Mouse (Mus musculus): ENCODE results near the gene Rasal1. TPM values are rescaled to one million over a fixed set of nuclear protein-coding genes. Genes with fewer than 3 reads are reported as not detected.

Rasal1 gene
- total RNA-seq, 1 experiment from 2014 or later: 19.6 TPM

DNA sequence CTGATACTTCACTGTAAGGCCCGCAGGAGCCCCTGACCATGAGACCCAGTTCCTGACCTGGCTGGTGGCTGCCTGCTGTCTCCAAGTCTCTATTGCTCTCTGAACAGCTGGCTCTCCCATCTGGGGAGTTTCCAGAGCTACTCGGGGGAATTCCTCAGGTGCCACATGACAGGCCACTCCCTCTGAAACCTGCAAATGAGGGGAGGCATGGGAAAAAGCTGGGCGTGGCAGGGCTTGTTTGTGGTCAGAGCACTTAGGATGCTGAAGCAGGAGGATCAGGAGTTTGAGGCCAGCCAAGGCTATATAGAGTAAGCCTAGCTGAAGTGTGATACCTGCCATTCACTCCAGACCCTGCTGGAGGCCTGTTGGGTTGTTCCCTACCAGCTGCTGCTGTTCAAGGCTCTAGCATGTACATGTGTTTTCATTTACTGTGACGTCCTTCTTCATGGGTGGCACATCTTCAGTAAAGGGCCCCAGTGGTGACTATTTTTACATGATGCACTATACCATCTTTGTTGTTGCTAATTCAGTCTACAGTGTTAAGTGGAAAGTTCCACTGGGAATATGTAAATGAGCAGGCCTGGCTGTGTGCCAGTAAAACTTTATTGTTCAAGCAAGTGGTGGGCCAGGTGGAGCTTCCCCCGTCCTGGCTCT is 26.3 kb upstream of the Rasal1 start:
- no peak for DNase-seq

DNA sequence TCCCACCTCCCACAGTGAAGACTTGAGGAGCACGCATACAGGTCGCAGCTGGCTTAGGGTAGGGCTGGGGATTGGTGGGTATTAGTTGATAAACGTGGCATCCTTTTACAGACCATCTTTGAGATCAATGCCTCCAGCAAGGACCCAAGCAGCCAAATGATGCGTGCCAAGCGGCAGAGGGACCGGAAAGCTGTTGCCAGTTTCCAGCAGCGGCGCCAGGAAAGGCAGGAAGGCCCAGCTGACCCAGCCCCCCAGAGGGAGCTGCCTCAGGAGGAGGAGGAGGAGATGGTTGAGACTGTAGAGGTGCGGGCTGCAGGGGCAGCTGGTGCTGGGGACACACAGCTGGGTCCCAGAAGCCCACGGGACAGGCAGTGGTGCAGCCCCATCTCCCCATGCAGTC is 24.2 kb upstream of the Rasal1 start:
- no peak for DNase-seq

DNA sequence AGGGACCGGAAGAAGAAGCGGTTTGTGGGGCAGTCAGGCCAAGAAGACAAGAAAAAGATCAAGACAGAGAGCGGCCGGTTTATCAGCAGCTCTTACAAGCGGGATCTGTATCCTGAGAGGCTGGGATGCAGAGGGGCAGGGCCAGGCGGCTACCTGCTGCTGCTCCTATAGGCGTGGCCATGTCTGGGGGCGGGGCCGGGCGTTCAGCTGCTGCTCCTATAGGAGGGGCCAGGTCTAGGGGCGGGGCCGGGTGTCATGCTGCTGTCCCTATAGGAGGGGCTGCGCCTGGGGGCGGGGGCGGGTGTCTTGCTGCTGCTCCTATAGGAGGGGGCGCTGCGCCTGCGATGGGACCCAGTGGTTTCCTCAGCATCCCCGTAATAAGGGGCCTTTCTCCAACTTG is 22.2 kb upstream of the Rasal1 start:
- DNase-seq: no peak

DNA sequence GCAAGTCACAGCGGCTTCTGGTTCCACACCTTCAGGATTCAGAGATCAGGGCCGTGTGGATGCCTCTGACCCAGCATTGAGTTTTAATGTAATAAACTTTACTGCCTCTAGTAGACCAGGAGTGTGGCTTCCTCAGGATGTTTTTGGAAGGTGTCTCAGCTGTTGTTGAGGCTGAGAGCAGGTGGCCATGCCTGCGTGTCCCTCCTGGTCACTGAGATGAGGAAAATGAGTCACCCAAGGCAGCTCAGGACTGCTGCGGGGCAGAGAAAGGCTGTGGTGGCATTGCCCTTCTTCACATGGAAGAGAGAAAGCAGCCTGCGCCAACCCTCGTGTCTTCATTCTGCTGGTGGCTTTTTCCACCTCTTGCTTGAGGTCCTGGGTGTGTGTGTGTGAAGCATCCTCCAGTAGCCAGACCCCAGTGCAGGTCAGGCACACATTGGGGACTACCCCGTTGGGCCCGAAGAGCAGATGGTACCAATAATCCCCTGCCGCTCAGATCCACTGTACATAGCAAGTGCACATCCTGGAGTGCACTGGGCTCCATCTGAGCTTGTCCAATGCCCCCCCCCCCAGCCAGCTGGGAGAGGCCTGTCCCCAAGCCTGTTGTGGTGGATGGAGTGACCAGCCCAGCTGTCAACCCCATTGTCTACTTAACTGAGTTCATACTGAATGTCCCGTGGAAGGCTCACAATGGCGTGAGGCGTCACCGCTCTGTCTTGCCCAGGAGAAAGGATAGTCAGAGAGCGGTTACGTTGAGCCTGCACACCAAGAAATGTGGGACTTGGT is 20.9 kb upstream of the Rasal1 start:
- DNase-seq: no peak

DNA sequence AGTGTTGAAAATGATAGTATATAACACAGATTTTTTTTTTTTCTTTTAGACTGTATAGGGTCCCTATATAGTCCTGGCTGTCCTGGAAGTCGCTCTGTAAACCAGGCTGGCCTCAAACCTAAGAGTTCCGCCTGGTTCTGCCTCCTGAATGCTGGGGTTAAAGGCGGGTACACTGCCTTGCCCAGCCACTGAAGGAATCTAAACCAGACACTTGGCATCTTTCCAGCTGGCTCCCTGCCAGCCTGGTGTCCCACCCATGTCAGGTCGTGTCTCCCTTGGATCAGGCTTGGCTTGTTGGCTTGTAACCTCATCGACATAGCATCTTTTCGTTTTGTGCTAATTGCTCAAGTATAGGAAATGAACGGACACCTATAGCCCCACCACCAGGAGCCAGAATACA is 20.0 kb upstream of the Rasal1 start:
- DNase-seq: no peak

DNA sequence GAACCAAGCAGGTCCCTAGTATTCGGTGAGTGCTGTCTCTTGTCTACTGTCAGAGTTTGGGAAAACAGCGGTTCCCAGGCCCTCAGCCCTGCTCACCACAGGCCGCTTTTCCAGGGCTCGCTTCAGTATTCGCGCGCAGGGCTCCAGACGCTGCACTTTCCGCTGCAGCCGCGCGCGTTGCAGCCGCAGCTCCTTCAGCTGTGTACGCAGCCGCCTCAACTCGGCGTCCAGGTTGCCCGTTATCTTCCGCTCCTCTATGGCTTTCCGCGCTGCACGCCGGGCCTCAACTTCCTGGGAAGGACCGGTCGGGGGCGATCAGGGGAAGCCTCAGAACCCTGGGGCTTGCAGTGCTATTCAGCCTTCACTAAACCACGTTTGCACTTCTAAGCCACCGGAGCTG is 17.5 kb upstream of the Rasal1 start:
- no peak for DNase-seq

DNA sequence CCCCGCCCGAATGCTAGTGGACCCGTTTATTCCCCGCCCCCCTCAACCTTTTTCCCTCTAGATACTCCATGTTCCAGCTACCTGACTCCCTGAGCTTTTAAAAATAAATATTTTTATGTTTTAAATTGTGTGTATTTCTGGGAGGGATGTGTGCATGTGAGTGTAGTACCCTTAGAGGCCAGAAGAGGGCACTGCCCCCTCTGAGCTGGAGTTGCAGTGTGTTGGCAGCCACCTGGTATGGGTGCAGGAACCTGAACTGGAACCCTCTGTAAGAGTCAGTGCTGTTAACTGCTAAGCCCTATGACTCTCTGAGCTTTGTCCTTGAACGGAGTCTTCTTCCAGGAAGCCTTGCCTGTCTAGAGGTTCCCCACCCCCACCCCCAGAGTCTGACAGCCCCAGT is 16.7 kb upstream of the Rasal1 start:
- no peak for DNase-seq

DNA sequence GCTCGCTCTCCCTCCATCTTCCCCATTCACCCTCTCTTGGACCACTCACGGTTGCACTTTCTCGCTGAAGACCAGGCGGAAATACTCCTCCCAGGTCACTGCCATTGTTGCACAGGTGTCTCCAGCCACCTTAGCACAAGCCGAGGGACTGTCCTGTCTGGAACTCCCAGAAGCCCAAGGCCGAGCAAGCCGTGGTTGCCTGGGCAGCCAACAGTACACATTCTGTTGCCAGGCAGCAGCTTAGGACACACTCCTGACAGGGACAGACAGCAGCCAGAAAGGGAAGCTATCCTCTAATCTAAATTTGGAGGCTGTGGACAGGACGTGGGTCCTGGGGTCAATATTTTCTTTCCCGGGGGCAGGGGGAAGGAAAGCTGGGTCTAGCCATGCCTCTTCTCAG is 14.5 kb upstream of the Rasal1 start, which contains the start of gene Cfap73:
TSS of gene Cfap73 (minus strand) at position 105 of the 400 bp plus-strand sequence.
- DNase-seq: peak; percentile 64

DNA sequence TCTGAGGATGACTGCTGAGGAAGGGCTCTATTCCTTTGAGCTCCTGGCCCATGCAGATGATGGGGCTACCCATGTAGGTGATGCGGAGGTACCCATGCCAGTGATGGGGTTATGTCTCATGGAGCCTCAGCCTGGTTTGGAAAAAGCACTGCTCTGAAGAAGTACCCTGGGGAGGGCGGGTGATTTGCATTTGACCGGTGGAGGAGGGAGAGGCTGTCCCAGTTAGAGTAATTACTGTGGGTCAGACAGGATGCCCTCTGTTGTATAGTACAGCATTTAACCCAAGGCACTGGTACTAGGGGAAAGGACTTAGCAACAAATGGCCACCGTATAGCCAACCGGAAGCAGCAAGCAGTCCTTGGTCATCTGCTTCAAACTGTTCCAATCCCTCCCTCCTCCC is 13.8 kb upstream of the Rasal1 start:
- DNase-seq: no peak

DNA sequence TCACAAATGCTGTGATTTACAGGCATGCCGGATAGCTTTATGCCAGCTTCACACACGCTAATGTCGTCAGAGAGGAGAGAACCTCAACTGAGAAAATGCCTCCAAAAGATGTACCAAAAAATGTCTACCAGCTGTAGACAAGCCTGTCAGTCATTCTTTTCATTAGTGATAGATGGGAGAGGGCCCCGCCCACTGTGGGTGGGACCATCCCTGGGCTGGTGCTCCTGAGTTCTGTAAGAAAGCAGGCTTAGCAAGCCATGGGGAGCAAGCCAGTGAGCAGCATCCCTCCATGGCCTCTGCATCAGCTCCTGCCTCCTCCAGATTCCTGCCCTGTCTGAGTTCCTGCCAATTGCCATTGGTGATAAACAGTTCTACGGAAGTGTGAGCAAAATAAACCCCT is 13.0 kb upstream of the Rasal1 start:
- DNase-seq: no peak

DNA sequence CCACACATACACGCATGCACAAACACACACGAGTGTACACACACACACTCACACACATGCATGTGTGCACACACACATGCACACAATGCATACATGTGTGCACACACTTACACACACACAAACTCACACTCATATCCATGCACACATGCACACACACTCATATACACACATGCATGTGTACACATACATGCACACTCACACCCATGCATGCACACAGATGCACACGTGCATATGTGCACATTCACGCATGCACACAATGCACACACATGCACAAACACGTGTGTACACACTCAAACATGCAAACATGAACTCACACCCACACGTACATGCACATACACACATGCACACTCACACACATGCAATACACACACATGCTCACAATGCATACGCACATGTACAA is 8.5 kb upstream of the Rasal1 start:
- DNase-seq: no peak

DNA sequence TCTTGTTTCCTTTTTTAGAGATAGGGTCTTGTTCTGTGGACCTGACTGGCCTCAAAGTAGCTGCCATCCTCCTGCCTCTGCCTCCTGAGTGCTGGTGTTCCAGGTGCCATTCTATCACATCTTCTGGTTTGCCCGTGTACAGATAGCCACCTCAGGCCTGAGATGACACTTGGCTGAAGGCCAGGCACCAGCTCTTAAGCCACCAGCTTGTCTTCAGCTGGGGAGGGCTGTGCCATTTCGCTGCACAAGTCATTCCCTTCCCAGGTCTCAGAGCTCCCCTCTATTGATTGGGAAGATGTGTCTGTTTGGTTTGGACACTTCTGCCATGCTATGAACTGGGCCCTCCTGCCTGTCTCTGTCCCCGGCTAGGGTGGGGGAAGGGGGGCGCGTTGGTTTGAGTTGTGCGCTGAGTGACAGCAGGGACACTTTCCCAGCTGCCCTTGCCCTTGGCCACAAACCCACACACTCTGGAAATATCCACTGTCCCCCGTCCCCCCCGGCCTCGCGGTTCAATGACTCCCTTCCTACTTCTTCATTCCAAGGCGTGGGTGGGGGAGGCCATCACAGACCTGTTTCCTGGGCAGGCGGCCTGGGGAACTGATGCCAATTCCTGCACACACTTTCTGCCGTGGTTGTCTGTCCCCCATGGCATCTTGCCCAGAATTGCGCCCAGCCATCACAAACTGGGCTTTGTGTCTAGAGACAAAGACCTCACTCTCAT is 5.1 kb upstream of the Rasal1 start:
- DNase-seq: peak; percentile 77

DNA sequence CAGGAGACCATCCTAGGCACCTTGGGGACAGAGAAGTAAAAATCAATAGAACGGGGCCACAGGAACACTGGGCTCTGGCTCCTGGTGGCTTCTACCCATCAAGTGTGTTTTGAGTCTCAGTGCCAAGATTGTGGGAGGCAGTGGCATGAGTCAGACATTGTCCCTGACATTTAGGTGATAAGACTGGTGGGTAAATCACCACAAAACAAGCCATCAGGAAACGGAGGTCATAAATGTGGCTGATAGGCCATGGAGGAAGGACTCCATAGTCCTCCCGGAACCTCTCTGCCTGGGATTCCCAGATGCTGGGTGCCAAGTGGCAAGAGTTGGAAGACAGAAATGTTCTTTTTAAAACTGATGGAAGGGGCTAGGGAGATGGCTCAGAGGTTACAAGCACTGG is 4.4 kb upstream of the Rasal1 start:
- peak; percentile 43 for DNase-seq

DNA sequence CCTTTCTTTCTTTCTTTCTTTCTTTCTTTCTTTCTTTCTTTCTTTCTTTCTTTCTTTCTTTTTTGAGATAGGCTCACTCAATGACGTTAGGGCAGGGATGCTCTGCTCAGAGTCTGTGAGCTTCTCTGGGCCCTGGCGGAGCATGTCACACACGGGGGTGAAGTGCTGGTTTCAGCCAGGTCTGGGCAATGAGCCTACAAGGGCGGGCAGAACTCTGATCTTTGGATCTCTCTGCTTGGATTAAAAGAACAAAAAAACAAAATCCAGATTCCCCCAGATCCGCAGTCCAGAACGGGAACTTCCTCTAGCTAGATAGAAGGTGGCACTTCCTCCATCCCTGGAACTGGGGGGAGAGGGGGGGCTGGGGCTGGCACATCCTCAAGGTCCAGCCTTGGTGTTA is 2.8 kb upstream of the Rasal1 start:
- DNase-seq: peak; percentile 63

DNA sequence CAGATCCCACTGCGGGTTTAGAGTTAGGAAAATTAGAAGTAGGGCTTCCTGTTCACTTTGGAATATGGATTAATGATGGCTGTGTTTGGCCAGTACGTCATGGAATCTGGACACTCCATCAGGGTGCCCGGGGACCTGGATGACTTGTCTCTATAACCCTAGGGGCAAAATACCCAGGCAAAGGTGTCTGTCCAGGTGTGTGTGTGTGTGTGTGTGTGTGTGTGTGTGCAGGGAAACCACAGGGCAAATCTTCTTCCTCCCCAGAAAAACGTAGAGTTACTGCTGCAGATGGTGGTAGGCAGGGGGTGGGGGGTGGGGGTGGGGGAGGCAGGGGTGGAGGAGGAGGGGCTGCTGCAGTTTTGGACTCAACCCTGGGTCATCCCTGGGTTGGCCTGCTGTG is 1.3 kb upstream of the Rasal1 start:
- DNase-seq: no peak

DNA sequence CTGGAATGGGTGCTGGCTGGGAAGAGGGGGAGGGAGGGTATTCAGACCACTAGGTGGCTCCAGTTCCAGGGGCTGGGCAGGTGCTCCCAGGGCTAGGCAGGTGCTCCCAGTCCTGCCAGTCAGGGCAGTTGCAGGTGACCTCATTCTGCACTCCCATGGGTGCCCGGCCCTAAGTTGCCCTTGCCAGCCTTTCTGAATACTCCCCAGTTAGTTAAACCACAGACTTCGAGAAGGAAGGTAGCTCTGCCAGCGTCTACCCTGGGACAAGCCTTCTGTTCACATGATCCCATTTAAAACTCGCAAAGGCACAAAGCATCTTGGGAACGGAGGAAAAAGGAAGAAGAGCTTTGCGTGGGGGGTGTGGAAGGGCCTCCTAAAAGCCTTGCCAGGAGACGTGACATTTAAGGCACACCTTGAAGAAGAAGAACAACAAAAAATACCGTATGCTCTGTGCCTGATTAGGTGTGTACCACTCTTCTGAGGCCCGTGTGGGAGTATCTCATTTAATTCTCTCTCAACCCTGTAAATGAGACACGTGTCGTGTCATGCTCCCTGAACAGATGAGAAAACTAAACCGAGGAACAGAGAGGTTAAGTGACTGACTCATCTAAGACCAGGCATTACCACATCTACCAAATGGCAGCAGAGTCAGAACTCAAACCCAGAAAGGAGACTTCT is 659 bp upstream of the Rasal1 start:
- no peak for DNase-seq

DNA sequence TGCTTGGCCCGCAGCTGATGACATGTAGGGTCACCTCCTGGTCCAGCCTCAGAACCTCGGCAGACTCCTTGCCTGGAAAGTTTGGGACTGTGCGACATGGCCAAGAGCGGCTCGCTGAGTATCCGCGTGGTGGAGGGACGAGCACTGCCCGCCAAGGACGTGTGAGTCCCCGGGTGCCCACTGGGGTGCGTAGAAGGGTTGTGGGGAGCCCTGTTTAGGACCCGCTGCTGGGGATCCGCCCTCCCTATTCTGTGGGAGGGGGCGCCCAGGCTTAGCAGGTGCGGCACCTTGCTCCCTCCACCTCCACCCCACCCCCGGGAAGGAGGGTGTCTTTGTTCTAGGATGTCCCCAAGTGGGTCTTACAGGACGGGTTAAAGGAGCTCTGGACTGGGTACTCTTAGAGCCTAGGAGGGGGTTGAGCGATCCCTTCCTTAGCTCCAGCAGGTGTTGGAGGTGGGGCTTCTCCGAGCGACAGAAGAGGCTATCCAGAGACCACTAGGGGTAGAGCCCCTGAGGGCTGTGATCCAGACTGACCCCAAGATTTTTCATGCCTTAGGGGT is 842 bp downstream of the Rasal1 start:
- DNase-seq: no peak

DNA sequence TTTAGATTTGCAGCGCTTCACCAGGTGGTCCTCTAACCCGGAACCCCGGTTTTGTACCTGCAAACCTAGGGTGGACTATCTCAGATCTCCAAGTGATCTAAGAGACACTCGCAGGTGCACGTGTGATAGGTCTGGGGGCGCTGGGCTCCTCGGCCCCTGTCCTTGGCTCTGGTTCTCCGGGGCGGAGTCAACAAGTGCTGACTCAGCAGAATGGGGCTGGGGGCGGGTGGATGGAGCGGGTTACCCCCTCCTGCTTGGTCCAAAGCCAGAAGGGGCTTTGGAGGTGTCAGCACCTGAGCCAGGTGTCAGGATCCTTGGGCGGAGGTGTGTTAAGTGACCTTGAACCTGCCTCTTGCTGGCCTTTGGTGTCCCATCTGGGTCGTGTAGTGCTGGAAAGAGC is 1.3 kb downstream of the Rasal1 start:
- no peak for DNase-seq

DNA sequence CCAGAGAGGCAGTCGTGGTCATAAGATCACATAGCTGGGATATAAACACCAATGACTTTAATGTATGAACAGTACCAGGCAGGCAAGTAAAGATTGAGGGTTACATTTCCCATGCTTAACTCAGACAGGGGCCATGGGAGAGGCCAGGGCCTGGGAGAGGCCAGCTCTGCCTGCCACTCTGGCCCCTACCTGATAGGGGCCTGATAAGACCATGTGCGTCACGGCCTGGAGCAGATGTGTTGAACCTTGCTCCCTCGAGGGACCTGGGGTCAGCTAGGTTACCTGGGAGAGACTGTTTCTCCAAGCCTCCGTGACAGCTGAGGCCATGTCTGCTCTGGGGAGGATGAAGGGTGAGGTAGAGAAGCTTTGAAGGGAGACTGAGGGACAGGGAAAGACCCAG is 2.6 kb downstream of the Rasal1 start:
- no peak for DNase-seq

DNA sequence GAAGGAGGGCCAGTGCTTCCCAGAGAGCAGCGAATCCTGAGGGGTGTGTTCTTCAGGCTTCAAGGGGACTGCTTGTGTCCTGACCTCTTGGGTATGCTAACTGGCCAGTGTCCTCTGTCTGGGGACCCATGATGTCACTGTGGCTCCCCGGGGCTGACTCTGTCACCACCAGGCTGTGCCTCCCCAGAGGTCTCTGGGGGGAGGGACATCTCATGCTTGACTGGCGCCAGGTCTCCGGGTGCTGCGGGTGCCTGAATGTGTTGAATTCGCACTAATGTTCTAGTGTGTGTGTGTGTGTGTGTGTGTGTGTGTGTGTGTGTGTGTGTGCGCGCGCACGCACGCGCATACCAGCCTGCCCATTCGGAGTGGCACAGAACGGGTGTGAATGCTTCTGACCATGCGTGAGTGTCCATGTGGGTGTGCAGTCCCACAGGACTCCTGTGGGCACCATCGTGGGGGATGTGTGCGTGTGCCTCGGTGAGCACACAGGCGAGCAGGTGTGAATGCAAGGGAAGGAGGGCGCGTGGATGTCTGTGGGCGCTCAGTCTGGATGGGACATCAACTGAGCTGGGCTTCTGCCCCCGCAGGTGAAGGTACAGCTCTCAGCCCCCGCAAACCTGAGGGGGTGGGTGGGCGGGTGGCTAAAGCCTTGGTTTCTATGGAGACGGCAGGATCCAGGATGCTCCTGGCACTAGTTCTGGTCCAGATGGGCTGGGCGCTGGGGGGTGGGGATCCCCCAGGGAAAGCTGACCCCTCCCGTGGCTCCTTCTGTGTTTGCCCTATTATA is 4.5 kb downstream of the Rasal1 start:
- no peak for DNase-seq

DNA sequence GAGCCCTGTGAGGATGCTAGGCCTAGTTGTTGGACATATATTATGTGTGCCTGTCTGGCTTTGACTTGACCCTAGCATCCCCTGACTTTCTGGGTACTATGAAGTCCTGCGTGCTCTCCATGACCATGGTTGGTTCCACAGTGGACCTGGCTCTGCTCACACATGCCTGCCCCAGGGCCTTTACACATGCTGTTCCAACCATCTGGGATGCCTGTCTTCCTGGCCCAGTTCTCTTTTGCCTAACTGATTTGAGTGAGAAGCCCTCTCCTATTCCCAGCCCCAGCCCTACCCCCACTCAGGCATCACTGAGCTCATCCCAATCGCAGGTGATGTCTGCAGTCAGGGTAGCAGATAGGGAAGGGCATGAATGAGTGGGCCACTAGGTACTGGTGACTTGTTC is 5.3 kb downstream of the Rasal1 start:
- no peak for DNase-seq

DNA sequence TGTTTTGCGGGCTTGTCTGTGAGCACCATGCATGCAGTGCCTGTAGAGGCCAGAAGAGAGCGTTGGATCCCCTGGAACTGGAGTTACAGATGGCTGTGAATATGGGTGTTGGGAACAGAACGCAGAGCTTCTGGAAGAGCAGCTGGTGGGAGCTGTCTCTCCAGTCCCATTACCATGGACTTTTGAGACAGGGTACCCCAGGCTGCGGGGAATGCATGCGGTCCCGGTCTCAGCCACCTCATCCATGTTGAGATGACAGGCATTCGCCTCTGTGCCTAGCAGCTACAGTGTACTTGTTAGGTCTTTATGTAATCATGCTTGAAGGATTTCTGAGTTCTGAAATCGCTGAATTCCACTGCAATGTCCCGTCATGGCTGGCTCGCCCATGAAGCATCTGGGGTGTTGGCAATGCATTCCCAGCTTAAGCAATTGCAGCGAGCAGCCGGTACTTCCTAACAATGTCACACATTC is 7.7 kb downstream of the Rasal1 start:
- no peak for DNase-seq

All from adrenal gland, postnatal 25 days (tissue).